Mouse (Mus musculus) CH12.LX (cell line): ENCODE data around the gene Ccdc114. TPM values are rescaled to one million over a fixed set of nuclear protein-coding genes. Genes with fewer than 3 reads are reported as not detected.

Source experiments
- DNase-seq: peaks from one replicate; pipeline ENCODE4 v3.0.0-alpha.2; 2013; ENCODE audit errors: extremely low read depth
- H3K27ac ChIP-seq: 2 replicates; pipeline ENCODE4 v1.5.1; 2012; ENCODE audit warnings: low read depth, mild to moderate bottlenecking, control low read depth, moderate library complexity; ENCODE audit not compliant: insufficient read depth
- H3K27me3 ChIP-seq: replicated peaks from 2 replicates; pipeline ENCODE3; 2012; ENCODE audit warnings: inconsistent platforms
- H3K36me3 ChIP-seq, 2 experiments: replicated peaks in 1 of 2; 2 replicates each; pipeline versions ENCODE3 to v1.6.1; 2012; ENCODE audit warnings: inconsistent platforms in 1 of 2, low read length in 1 of 2, mild to moderate bottlenecking in 1 of 2, mixed read lengths in 1 of 2, moderate library complexity in 1 of 2; ENCODE audit not compliant: control insufficient read depth in 1 of 2, insufficient read depth in 1 of 2
- H3K4me1 ChIP-seq, 2 experiments: 2 replicates each; pipeline ENCODE4 v1.6.1; 2012; ENCODE audit warnings: inconsistent platforms in 1 of 2, moderate library complexity in 1 of 2; ENCODE audit not compliant: insufficient read depth in 2 of 2, control insufficient read depth in 1 of 2
- H3K4me2 ChIP-seq: 2 replicates; pipeline ENCODE4 v1.6.1; 2012; ENCODE audit warnings: low read depth, mild to moderate bottlenecking, control low read depth; ENCODE audit not compliant: poor library complexity, insufficient read depth, severe bottlenecking
- H3K4me3 ChIP-seq, 3 experiments: fragments of 150-350 bp in 1 of 3; sonication (generic) in 1 of 3; replicated peaks in 1 of 3; 2 replicates each; pipeline versions ENCODE3 to v1.5.1; 2011 to 2012; ENCODE audit warnings: low read depth in 2 of 3, low read length in 2 of 3, mild to moderate bottlenecking in 2 of 3, moderate library complexity in 2 of 3, control low read depth in 1 of 3, improper control_type of control experiment in 1 of 3, inconsistent platforms in 1 of 3, mixed read lengths in 1 of 3; ENCODE audit not compliant: poor library complexity in 1 of 3
- H3K79me2 ChIP-seq: replicated peaks from 2 replicates; pipeline ENCODE4 v1.6.1; 2012; ENCODE audit warnings: mild to moderate bottlenecking, moderate library complexity; ENCODE audit not compliant: control insufficient read depth, poor library complexity, insufficient read depth, severe bottlenecking; ENCODE audit errors: extremely low read depth
- H3K9ac ChIP-seq: 2 replicates; pipeline ENCODE4 v1.6.1; 2012; ENCODE audit warnings: low read depth, mild to moderate bottlenecking, control low read depth, moderate library complexity; ENCODE audit not compliant: insufficient read depth
- H3K9me3 ChIP-seq: replicated peaks from 2 replicates; pipeline ENCODE3; 2012; ENCODE audit warnings: low read length, inconsistent platforms, mixed read lengths
- BHLHE40 ChIP-seq: IDR thresholded peaks from 2 replicates; pipeline ENCODE4 v1.6.1; 2011; ENCODE audit warnings: mild to moderate bottlenecking, low read depth, low read length, improper control_type of control experiment
- CHD1 ChIP-seq: IDR thresholded peaks from 2 replicates; pipeline ENCODE4 v1.6.1; 2012; ENCODE audit warnings: low read depth, low read length, improper control_type of control experiment, inconsistent platforms
- CHD2 ChIP-seq: IDR thresholded peaks from 2 replicates; pipeline ENCODE4 v1.6.1; 2011; ENCODE audit warnings: low read length, improper control_type of control experiment
- E2F4 ChIP-seq: IDR thresholded peaks from 2 replicates; pipeline ENCODE4 v1.6.1; 2011; ENCODE audit warnings: low read depth, low read length, improper control_type of control experiment; ENCODE audit not compliant: insufficient replicate concordance
- ELF1 ChIP-seq: IDR thresholded peaks from 2 replicates; pipeline ENCODE4 v1.6.1; 2014; ENCODE audit warnings: low read depth, mild to moderate bottlenecking, inconsistent platforms, low read length, improper control_type of control experiment
- EP300 ChIP-seq: IDR thresholded peaks from 2 replicates; pipeline ENCODE4 v1.6.1; 2011; ENCODE audit warnings: low read length, improper control_type of control experiment
- JUN ChIP-seq: IDR thresholded peaks from 2 replicates; pipeline ENCODE4 v1.6.1; 2011; ENCODE audit warnings: low read depth, mild to moderate bottlenecking, low read length, improper control_type of control experiment, moderate library complexity; ENCODE audit not compliant: insufficient read depth
- MAZ ChIP-seq: IDR thresholded peaks from 2 replicates; pipeline ENCODE4 v1.6.1; 2012; ENCODE audit warnings: low read depth, mild to moderate bottlenecking, inconsistent platforms, low read length, improper control_type of control experiment, moderate library complexity
- MXI1 ChIP-seq: IDR thresholded peaks from 2 replicates; pipeline ENCODE4 v1.6.1; 2011; ENCODE audit warnings: mild to moderate bottlenecking, low read depth, low read length, improper control_type of control experiment
- MYC ChIP-seq: IDR thresholded peaks from 2 replicates; pipeline ENCODE4 v1.6.1; 2011; ENCODE audit warnings: low read depth, mild to moderate bottlenecking, improper control_type of control experiment, low read length
- NELFE ChIP-seq: IDR thresholded peaks from 2 replicates; pipeline ENCODE4 v1.6.1; 2011; ENCODE audit warnings: low read depth, low read length, improper control_type of control experiment
- PAX5 ChIP-seq: IDR thresholded peaks from 2 replicates; pipeline ENCODE4 v1.6.1; 2012; ENCODE audit warnings: low read length, inconsistent platforms, mixed read lengths
- RAD21 ChIP-seq: IDR thresholded peaks from 2 replicates; pipeline ENCODE4 v1.6.1; 2011; ENCODE audit warnings: low read depth, mild to moderate bottlenecking, low read length, improper control_type of control experiment, moderate library complexity
- RCOR1 ChIP-seq: conservative IDR thresholded peaks from 2 replicates; pipeline ENCODE4 v1.6.1; 2012; ENCODE audit warnings: low read depth, mild to moderate bottlenecking, inconsistent platforms, low read length, improper control_type of control experiment
- TBP ChIP-seq: conservative IDR thresholded peaks from 2 replicates; pipeline ENCODE4 v1.6.1; 2011; ENCODE audit warnings: low read depth, low read length, improper control_type of control experiment
- USF1 ChIP-seq: IDR thresholded peaks from 2 replicates; pipeline ENCODE4 v1.6.1; 2014; ENCODE audit warnings: low read depth, mild to moderate bottlenecking, inconsistent platforms, low read length, improper control_type of control experiment
- ZC3H11A ChIP-seq: IDR thresholded peaks from 2 replicates; pipeline ENCODE4 v1.6.1; 2012; ENCODE audit warnings: low read depth, mild to moderate bottlenecking, inconsistent platforms, low read length, improper control_type of control experiment
- ZKSCAN1 ChIP-seq: IDR thresholded peaks from 2 replicates; pipeline ENCODE4 v1.6.1; 2012; ENCODE audit warnings: low read depth, inconsistent platforms, low read length, improper control_type of control experiment, borderline replicate concordance
- ZMIZ1 ChIP-seq: IDR thresholded peaks from 2 replicates; pipeline ENCODE4 v1.6.1; 2012; ENCODE audit warnings: low read depth, mild to moderate bottlenecking, inconsistent platforms, low read length, improper control_type of control experiment
- ZNF384 ChIP-seq: IDR thresholded peaks from 2 replicates; pipeline ENCODE4 v1.6.1; 2012; ENCODE audit warnings: low read depth, low read length, improper control_type of control experiment, inconsistent platforms
- dilution Hi-C: fragments of 300-500 bp; cut with MboI; formaldehyde crosslinking; loops from 2 replicates; pipeline ENCODE4 v1.14.3; 2020; ENCODE audit warnings: low sequenced_read_pairs; ENCODE audit not compliant: extremely low pct_unique_long_range_greater_than_20kb, extremely low pct_ligation_motif_present
- in situ Hi-C: fragments of 300-500 bp; cut with MboI; formaldehyde crosslinking; loops from 3 replicates; pipeline ENCODE4 v1.14.3; 2019; ENCODE audit warnings: low sequenced_read_pairs, low pct_ligation_motif_present, low pct_unique_long_range_greater_than_20kb, mixed read lengths
- polyA plus RNA-seq: library from polyadenylated mRNA; unstranded; fragments of >175 nt; gene quantifications from 2 replicates; pipeline ENCODE4 v1.2.1, GENCODE M21; 2012; ENCODE audit warnings: low read depth; ENCODE audit not compliant: insufficient read length
- total RNA-seq, 2 experiments: library from RNA; depleted of rRNA; stranded (reverse); fragments of 300-350 nt in 1 of 2; fragments of >200 nt in 1 of 2; gene quantifications; 2 replicates each; pipeline ENCODE4 v1.2.3; 2012 to 2014

Ccdc114 gene
- total and polyA plus RNA-seq, 3 experiments: 0.11 TPM; not detected in 2

- no peak for TF ChIP-seq MAZ
- no peak for TF ChIP-seq ZC3H11A
- TF ChIP-seq TBP: no peak
- TF ChIP-seq MXI1: no peak
- no peak for TF ChIP-seq MYC
- TF ChIP-seq BHLHE40: no peak
- TF ChIP-seq ELF1: no peak
- no peak for TF ChIP-seq ZKSCAN1
- in situ Hi-C loops: no loop called here
- H3K4me3 ChIP-seq: no peak overlapping the region
- dilution Hi-C loops: no loop called here
- no peak overlapping the region for H3K9ac ChIP-seq
- peaks cover 22 to 43% of the 10 kb centered on the region in 2 experiments for H3K36me3 ChIP-seq
- no peaks in the 10 kb centered on the region for H3K27me3 ChIP-seq
- no peaks in the 10 kb centered on the region for H3K79me2 ChIP-seq
- H3K27ac ChIP-seq: no peak overlapping the region
- no peak overlapping the region for H3K4me2 ChIP-seq
- H3K4me1 ChIP-seq: no peaks in the 10 kb centered on the region
- H3K9me3 ChIP-seq: no peaks in the 10 kb centered on the region
- DNase-seq: no peak
Observed at GRCm38 (mm10) chr7:45887246-45887645, 36.6 kb upstream of the Ccdc114 start.

DNA sequence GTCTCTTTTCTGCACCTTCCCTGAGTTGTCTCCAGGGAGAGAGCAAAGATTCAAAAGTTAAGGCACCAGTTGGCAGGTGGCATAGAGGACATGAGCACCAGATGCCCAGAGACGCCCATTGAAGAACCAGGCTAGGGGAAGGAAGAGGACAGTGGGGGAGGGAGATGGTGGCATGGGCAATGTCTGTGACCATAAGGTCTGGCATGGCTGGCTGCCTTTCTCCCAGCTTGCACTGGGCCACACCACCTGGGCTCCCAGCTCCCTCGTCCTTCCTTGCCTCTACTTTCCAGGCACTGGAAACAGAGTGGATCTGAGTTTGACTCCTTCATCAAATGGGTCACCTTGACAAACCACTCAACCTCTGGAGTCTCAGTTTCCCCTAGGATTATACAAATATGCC, 31.2 kb upstream of the Ccdc114 start:
- H3K27me3 ChIP-seq: no peaks in the 10 kb centered on the region
- no peak for DNase-seq
- no peak overlapping the region for H3K4me2 ChIP-seq
- no peaks in the 10 kb centered on the region for H3K79me2 ChIP-seq
- H3K4me3 ChIP-seq: no peak overlapping the region
- H3K27ac ChIP-seq: no peak overlapping the region
- no peaks in the 10 kb centered on the region for H3K9me3 ChIP-seq
- no peaks in the 10 kb centered on the region for H3K36me3 ChIP-seq
- in situ Hi-C loops: no loop called here
- TF ChIP-seq RCOR1 (no peak), NELFE (no peak), ZNF384 (no peak), ZMIZ1 (no peak), ZC3H11A (no peak), PAX5 (no peak), USF1 (no peak), JUN (no peak), CHD1 (no peak), MAZ (no peak), RAD21 (no peak), E2F4 (no peak), EP300 (no peak), CHD2 (no peak)
- TF ChIP-seq, all 38 proteins: peak for 0
- H3K9ac ChIP-seq: no peak overlapping the region
- peaks cover 3 to 18% of the 10 kb centered on the region in 2 experiments; a peak in 3 of 4 replicates for H3K4me1 ChIP-seq
- dilution Hi-C loops: no loop called here
